Mouse (Mus musculus) left cerebral cortex, postnatal 25 days (tissue): ENCODE measurements around the gene Cyp2w1. TPM values are rescaled to one million over a fixed set of nuclear protein-coding genes. Genes with fewer than 3 reads are reported as not detected.
"Not testable (repeated sequence)": the region's sequence is repeated elsewhere in the genome, so short reads cannot be mapped to it uniquely, and the experiment has no call there.

Source experiments
- DNase-seq, 2 experiments: peaks; one replicate each; pipeline ENCODE4 v3.0.0; 2022; ENCODE audit warnings: low spot score in 2 of 2, mixed read lengths in 1 of 2
- intact Hi-C: fragments of 180-260 bp; cut with DNase I; formaldehyde crosslinking; loops from one replicate; pipeline ENCODE4 v1.15.1; 2025
- total RNA-seq, 2 experiments: library from RNA; stranded (reverse); gene quantifications; 2 replicates each; pipeline ENCODE4 v1.2.3; 2021

Cyp2w1 gene
- total RNA-seq, 2 experiments from 2014 or later: not detected

- intact Hi-C loops: loop anchor here (2.0 kb wide), 1 partner anchor 24 kb away; no protein-coding TSS in a partner anchor
Measured at GRCm38 (mm10) chr5:139330766-139331165, 21.7 kb upstream of the Cyp2w1 start.

GRCm38 (mm10) chr5:139331742-139332141 lies 20.7 kb upstream of the Cyp2w1 start:
- DNase-seq: peak; percentile 75 to 77
- intact Hi-C loops: loop anchor here (2.0 kb wide), 1 partner anchor 23 kb away; no protein-coding TSS in a partner anchor

More at GRCm38 (mm10) chr5:139330766-139331165, 21.7 kb upstream of the Cyp2w1 start:
- DNase-seq: peak in 1 of 2 experiments; percentile 47

GRCm38 (mm10) chr5:139332590-139333272 lies 19.7 kb upstream of the Cyp2w1 start:
- intact Hi-C loops: no loop called here
- DNase-seq: no peak

DNA sequence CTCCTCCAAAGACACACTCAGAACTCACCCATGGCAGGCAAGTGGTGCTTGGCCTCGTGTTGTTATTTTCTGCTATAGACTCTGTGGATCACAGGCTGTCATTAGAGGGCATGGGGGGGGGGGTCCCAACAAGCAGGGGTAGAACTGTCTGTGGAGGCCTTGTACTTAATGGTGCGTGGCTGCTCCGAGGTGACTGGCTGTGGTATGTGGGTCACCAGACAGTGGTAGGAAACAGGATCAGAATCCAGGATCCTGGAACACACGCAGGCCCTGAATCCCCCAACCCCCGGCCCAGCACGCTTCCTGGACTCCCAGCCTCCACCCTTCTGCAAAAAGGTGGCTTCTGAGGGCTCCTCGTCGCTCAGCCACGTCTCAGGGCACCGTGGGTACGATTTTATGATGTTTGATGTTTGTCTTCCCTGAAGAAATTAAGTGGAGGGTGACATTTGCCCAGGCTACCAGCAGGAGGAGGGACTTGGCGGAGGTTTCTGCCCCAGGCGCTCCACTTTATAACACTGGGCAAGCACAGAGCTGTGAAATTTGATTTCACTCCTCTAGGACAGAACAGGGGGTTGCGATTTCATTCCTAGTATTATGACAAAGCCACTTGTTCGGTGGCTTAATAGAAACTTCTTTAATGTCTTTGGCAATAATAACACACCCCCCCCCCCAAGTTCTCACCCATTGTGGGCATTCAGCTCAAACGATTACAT lies 19.0 kb upstream of the Cyp2w1 start:
- DNase-seq: no peak
- intact Hi-C loops: no loop called here

DNA sequence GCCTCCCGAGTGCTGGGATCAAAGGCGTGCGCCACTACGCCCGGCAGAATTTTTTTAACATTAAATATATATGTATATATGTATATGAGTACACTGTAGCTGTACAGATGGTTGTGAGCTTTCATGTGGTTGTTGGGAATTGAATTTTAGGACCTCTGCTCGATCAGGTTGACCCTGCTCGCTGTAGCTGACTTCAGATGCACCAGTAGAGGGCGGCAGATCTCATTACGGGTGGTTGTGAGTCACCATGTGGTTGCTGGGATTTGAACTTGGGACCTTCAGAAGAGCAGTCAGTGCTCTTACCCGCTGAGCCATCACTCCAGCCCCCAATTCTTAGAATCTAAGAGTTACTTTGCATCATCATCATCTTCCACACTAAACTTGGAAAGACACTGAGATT lies 18.0 kb upstream of the Cyp2w1 start:
- intact Hi-C loops, DNase-seq: not testable (repeated sequence)

DNA sequence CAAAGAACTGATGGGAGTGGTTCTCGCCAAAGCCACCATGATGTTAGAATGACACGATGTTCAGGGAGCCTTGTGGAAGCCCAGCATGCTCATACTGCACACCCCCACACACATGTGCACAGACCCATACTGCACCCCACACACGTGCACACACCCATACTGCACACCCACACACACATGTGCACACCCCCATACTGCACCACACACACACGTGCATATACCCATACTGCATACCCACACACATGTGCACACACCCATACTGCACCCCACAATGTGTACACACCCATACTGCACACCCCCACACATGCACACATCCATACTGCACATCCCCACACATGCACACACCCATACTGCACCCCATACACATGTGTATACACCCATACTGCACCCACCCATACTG lies 16.8 kb upstream of the Cyp2w1 start:
- DNase-seq: no peak
- intact Hi-C loops: no loop called here

DNA sequence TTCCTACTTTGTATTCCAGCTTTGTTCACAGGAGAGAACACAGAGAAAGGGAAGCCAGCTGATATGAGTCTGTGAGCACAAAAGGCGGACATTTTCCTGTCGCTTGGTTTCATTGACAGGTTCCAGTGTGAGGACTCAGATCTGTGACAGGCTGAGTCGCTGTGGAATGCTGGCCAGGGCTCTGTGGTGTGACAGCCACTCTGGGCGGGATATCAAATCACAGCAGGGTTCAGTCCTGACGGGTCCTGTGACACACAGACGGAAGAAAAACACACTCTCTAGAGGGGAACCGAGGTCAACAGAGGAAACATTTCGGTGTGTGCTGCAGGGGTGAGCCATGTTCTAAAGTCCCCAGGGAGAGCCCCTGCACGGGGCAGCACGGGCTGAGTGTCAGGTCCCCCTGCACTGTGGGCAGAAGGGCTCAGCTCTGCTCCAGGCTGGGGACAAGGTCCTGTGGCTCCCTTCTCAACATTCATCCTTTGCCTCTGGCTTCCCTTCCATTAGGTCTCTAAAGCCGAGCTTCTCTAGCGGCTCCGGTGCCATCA lies 14.5 kb upstream of the Cyp2w1 start:
- intact Hi-C loops: no loop called here
- DNase-seq: no peak

DNA sequence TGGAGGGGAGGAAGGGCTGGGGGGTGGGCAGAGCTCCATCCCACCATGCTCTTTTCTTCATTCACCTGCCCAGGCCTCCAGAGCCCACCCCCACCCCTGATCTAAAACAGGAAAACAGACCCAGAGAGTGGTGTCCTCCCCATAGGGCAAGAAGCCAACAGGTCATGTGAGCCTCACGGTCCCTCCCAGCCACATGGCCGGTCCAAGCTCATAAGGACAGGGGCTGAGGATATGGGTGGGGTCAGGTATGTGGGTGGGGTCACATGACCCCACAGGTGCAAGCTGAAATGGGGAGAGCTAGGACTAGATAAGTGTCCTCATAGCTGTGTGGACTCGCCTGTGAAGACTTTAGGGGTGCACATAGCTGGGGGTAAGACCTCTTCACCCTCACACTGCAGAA lies 14.0 kb upstream of the Cyp2w1 start:
- intact Hi-C loops: no loop called here
- DNase-seq: no peak

DNA sequence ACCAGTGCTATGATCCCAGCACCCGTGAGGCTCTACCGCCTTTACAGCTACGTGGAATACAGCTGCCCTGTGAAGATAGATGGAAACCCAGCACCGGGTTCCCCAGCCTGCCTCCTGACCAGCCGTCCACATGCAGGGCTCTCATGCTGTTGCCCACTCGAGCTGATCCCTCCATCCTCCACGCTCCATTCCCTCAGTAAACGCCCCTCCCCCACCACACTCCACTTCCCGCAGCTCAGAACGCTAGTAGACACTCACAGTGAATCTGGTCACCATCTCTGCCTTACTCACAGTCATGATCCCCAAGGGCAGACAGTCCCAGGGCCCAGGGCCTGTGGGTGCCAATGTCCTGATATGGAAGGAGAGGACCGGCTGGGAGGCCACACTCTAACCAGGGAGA lies 13.5 kb upstream of the Cyp2w1 start:
- intact Hi-C loops: no loop called here
- DNase-seq: no peak

- peak; percentile 74 to 77 for DNase-seq
- intact Hi-C loops: loop anchor here (10.0 kb wide), 1 partner anchor 411 kb away; no protein-coding TSS in a partner anchor
Measured at GRCm38 (mm10) chr5:139344021-139344686, 8.3 kb upstream of the Cyp2w1 start.

DNA sequence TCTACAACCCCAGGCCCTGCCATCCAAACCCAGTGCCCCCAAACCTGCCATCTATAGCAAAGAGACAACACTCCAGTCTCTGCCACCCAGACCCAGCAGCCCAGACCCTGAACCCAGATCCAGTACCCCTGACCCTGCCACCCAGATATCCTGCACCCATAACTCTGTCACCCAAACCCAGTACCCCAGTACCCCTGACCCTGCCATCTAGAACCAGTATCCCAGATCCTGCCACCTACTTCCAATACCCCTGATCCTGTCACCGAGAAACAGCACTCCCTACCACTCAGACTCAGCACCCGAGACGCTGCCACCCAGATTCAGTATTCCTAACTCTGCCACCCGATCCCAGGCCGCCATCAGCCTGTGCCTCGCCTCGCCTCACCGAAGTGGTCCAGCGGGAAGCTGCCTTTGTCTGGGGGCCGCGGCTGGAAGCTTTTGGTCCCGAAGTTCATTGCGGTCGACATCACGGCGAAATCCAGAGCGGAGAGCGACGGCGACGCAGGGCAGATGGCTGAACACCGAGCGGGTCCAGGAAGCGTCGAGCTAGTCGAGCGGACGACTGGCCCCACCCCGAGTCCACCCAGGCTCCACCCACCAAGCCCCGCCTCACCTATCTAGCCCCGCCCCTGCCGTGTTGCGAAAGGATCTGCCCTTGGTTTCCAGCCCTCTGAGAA lies 7.6 kb upstream of the Cyp2w1 start:
- intact Hi-C loops: loop anchor here (10.0 kb wide), 1 partner anchor 410 kb away; no protein-coding TSS in a partner anchor
- peak; percentile 89 to 94 for DNase-seq

DNA sequence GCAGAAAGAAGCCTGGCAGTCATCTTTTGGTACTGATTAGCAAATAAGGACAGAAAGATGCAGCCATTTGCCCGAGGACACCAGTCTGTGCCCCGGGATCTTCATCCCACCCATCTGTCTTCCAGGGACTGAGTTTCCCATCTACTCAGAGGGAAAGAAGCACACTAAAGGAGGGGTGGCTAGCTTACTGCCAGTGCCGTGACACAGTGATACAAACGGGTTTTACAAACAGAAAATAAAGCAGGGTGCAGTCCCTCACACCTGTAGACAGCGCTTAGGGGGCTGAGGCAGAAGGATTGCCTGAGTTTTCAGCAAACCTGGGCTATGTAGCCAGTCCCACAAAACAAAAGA lies 7.1 kb upstream of the Cyp2w1 start:
- no peak for DNase-seq
- intact Hi-C loops: loop anchor here (10.0 kb wide), 1 partner anchor 409 kb away; no protein-coding TSS in a partner anchor

DNA sequence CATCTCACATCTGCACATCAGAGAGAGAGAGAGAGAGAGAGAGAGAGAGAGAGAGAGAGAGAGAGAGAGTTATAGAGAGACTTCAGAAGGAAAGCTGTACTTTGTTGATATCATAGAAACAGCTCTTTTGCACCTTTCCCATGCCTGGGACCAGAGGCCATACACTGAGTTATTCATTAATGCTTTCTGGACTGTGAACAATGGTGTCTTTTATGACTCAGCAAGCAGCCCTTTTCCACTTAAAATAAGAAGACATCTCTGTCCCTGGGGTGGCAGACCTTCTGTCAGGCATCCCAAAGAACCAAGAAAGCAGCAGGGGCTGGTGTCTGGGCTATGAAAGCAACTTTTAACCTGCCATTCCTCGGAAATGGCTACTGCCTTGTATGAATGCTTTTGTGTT lies 5.2 kb upstream of the Cyp2w1 start:
- intact Hi-C loops: loop anchor here (10.0 kb wide), 1 partner anchor 408 kb away; no protein-coding TSS in a partner anchor
- DNase-seq: no peak

GRCm38 (mm10) chr5:139349713-139350112 lies 2.7 kb upstream of the Cyp2w1 start:
- DNase-seq: no peak
- intact Hi-C loops: loop anchor here (10.0 kb wide), 2 partner anchors 315 to 405 kb away; no protein-coding TSS in a partner anchor

DNA sequence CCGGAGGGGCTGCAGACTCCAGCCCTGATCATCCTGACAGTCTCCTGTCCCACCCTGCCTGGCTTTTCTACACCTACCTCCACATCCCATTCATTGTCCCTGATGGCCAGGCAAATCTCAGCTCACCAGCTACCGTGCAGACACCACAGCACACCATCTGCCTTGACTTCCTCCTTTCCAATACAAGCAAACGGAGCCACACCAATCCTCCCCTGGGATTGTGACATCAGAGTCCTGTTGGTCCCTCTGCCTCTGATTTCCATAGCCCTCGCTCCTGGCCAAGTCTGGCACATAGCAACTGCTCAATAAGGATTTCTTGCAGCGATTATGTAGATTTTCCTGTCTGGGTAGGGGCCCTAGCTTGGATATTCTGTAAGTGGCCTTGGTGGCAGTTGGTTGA lies 1.3 kb upstream of the Cyp2w1 start, which contains the start of gene Cox19:
Gene Cox19, minus strand, starts transcription at position 285 of the 400 bp plus-strand sequence.
- intact Hi-C loops: loop anchor here (10.0 kb wide), 1 partner anchor 314 kb away; no protein-coding TSS in a partner anchor
- no peak for DNase-seq

GRCm38 (mm10) chr5:139351628-139352027 lies 789 bp upstream of the Cyp2w1 start:
- intact Hi-C loops: loop anchor here (10.0 kb wide), 1 partner anchor 313 kb away; no protein-coding TSS in a partner anchor
- no peak for DNase-seq

DNA sequence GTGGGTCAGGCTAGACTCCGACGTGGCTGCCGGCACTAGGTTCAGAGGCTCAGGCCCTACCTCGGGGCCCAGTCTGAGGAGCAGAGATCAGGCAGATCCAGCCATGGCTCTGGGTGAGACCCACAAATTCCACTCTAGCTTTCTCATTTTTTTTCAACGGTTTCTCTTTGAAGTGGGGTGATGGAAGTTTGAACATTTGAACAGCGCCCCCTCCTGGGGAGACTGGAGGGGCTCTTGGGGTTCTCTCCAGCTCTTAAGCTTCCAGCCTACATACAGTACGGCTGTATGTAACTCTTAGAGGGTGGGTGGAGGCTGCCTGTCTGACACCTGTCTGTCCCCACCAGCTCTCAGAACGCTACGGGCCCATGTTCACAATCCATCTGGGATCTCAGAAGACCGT lies 1.1 kb downstream of the Cyp2w1 start:
- intact Hi-C loops: loop anchor here (10.0 kb wide), 1 partner anchor 311 kb away; no protein-coding TSS in a partner anchor
- no peak for DNase-seq

DNA sequence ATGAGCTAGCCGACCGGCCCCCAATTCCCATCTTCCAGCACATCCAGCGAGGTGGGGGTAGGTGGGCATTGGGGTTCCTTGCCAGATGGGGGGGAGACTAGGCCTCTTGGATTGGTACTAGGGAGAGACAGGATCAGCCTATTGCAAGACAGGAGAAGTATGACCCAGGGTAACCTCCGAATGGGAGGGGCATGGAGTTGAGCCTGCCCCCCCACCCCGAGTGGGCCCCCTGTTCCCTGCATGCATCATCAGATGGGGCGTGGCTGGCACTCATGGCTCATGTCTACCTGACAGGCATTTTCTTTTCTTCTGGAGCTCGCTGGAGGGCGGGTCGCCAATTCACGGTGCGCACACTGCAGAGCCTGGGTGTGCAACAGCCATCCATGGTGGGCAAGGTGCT lies 1.5 kb downstream of the Cyp2w1 start:
- DNase-seq: no peak
- intact Hi-C loops: loop anchor here (2.0 to 10.0 kb wide), 2 partner anchors 23 to 311 kb away; no protein-coding TSS in a partner anchor

DNA sequence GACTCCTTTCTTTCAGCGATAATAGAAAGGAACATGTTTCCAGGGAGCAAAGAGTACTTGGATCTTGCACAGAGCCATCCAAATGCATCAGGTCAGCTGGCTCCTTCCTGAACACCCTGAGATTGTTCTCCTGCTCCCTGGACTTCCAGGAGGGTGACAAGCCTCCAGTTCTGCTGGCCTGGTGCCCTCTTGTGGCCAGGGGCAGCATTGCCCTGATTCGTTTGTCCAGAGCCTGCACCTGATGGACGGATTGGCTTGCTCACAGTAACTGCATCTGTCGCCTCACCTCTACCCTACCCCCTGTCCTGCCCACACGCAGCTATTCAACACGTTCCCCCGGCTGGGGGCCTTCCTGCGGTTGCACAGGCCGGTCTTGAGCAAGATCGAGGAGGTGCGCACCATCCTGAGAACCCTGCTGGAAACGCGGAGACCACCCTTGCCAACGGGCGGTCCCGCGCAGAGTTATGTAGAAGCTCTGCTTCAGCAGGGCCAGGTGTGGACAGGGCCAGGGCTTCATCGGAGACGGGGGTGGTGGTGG lies 2.9 kb downstream of the Cyp2w1 start:
- intact Hi-C loops: loop anchor here (2.0 to 10.0 kb wide), 2 partner anchors 25 to 309 kb away; no protein-coding TSS in a partner anchor
- peak; percentile 79 to 87 for DNase-seq
